Mouse (Mus musculus) CD8-positive naive resting alpha-beta T cell, adult 2 months (primary cell): ENCODE data around the gene Ntrk3.

Experiments
- DNase-seq, 2 experiments: peaks; one replicate each; pipeline ENCODE4 v3.0.0; 2022; ENCODE audit warnings: low read depth in 2 of 2, low spot score in 2 of 2

Gene Ntrk3

GRCm38 (mm10) chr7:78581341-78581740 lies 156.5 kb downstream of the Ntrk3 start:
- no peak for DNase-seq

DNA sequence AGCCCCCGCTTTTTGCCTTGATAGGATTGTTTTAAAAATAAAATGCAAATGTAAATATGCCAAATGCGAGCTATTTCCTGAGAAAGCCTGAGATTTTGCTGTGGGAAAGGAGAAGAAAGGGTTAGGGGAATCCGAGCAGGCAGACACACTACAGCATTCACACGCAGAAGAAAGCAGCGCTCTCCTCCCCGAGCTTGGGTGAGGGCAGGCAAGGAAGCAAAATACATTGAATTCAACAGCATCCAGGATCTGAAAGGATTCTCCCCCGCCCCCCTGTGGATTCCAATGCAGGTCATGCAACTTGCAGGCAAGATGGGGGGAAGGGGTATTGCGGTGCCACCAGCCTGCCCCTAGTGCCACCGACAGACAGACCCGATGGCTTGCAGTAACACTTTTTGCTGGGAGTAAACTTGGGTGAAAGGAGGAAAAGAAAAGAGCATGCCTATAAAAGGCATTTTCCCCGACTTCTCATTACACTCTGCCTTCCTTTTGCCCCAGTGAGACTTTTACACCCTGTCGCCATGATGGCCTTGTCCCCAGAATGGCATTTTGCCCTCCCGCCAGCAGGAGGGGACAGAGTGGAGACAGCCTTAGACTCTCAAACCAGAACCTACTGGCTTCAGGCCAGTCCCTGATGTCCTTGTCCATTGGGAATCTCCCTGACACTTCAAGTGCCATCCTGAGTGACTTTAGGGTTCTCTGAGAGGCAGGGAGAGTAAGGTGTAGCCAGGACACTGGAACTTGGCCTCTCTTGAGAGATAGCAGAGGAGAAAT lies 158.2 kb downstream of the Ntrk3 start:
- peak; percentile 32 to 35 for DNase-seq

DNA sequence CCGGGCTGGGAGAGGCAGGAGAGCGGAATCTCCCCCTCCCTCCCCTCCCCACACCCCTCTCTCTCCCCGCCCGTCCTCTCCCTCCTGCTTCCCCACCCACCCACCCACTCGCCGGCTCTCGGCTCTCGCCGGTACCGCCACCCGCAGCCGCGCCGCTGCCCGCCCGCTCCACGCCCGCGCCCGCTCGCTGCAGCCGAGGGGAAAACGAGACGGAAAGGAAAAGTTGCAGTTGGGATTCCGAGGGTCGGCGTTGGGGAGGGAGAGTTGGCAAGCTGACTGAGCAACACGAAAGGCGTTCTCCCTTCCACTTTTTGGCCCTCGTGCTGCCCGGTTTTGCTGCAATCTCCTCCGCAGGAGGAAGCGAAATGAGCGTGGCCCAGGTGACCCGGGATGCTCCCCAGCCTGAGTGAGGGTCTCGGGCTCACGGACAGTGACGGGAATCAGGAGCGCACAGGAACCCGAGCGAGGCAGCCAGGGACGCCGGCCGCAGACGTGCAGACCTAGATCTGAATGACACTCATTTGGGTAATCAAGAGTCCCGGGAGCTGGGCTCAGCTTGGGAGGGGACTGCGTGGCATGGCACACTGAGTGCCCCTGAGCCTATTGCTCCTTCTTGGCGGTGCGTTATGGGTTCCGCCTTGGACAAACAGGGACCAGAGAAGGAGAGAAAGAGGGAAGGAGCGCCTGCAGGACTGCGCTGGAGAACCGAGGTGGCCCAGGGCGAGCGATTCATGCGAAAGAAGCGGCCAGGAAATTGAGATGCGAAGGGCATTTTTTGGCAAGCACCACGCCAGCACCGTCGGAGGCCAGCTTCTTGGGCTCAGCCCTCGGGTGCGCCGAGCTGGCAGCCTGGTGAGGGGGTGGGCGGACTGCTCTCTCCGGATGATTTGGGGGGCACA lies 159.1 kb downstream of the Ntrk3 start:
- DNase-seq, result no peak

- no peak for DNase-seq
Observed at GRCm38 (mm10) chr7:78578111-78578460, 159.7 kb downstream of the Ntrk3 start.

GRCm38 (mm10) chr7:78577462-78578110 lies 160.2 kb downstream of the Ntrk3 start:
- DNase-seq, result no peak

DNA sequence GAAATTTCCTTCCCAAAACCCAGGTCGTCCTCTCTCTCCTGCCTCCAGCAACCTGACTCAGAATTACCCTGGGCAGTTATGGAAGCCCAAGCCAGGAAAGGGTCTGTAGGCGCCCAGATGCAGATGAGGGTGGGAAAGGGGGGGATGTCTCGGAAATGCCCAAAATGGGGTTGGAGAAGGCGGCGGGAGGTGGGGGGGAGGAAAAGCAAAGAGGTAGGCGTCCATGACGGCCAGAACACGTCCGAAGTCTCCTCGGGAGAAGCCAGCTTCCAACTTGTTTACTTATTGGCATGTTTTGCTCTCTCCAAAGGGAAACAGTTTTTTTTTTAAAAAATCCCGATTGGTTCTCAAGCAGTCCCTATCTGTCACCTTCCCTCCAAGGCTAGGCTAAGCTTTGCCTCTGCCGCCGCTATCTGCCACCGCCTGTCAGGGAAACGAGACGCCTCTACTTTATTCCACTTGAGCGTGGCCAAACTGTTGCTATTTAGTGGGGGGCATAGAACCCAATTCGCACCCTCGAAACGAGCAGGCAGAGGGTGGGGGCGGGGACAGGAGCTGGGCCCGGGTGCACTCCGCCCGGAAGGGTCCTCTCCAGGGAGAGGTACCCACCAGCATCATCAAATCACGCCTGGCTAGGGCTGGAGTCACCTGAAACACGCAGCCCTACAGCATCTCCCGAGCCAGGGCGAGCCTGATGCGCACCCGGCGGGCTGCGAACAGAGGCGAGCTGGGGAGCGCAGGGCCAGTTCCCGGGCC lies 160.9 kb downstream of the Ntrk3 start:
- DNase-seq, result no peak

DNA sequence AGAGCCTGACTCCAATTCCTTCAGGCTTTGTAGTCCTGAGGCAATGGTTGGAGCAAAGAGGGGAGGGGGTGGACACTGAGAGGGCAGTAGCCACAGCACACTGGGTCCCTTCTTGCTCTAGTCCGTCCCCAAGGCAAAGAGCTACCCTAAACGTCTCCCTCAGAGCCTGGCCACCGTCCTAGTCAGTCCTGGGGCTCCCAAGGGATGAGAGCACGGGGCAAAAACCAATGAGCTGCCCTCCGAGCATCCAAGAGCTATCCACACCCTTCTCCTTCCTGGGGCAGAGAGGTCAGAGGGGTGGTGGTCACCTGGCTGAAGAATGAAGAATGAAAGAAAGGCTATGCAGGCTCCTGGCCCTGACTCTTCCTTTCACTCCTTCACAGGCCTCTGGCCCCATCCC lies 161.6 kb downstream of the Ntrk3 start:
- no peak for DNase-seq

- no peak for DNase-seq
Observed at GRCm38 (mm10) chr7:78575556-78575955, 162.3 kb downstream of the Ntrk3 start.

DNA sequence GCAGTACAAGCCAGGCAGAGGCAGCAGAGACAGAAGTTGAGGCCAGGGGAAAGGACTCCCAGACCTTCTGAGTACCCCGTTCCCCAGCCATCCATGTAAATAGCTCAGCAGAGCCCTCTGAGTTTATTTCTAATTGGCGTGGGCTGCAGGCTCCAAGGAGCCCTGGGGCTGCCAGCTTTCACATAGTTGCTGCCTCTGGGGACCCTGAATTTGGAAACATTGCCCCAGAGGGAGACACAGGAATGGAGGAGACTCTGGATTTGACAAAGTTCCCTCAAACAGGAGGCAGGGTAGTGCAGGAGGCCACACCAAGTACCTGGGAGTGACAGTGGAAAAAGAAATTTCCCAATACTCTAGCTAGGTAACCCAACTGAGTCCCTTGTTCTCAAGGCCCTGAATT lies 166.6 kb downstream of the Ntrk3 start:
- DNase-seq, result no peak

DNA sequence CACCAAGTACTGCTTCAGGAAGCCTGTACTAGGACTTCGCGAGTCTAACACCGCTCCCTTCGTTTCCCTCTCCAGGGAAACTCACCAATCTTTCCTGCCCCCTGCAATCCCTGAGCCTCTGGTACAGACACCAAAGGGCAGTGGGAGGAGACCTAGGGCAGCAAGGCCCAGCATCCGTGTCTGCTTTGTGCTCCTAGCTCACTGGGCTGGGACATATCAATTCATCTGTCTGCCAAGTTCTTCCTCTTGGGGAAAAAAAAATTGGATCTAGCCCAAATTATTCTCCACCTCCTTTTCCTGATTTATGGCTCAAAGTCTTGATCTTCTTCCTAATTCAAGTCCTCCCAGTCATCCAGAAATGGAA lies 168.6 kb downstream of the Ntrk3 start:
- DNase-seq, result no peak

DNA sequence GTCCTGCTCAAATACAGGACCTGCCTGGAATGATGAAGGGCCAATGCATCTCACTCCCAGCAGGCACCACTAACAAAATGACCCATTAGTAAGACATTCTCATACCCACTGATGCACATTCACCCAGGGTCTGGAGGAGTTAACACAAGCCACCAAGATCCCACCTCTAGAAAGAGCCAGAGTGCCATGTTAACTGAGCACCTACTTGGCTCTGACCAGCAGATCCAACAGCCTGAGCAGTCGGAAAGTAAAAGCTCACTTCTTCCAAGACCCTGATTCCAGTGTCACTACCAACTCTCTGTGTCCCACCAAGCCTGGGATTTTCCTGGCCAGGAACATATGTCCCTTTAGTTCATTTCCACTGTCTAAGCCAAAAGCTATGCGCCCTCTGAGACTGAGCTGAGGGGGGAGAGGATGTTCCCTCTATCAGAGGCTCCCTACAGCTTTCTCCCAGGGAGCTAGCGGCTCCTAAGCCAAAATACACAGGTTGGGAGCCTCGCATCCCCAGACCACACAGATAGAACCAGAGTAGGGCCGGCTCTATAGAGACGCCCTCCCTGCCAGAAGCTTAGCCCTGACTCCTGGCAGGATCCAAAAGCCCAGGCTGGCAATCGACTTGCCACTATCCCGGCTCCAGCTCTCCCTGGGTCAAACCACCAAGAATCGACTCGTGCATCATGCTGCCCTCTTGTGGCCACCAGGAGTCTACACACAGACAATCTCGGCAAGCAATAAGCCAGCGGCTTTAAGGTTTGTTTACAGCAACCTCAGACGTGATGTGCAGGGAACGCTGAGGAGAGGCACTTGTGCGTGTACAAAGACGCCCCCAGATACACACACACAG lies 169.2 kb downstream of the Ntrk3 start:
- peak; percentile 24 to 28 for DNase-seq

- DNase-seq, result peak; percentile 35 to 44
Observed at GRCm38 (mm10) chr7:78566617-78567016, 171.2 kb downstream of the Ntrk3 start.

- DNase-seq, result no peak
Observed at GRCm38 (mm10) chr7:78565386-78565785, 172.4 kb downstream of the Ntrk3 start.

- no peak for DNase-seq
Observed at GRCm38 (mm10) chr7:78558503-78558902, 179.3 kb downstream of the Ntrk3 start.

DNA sequence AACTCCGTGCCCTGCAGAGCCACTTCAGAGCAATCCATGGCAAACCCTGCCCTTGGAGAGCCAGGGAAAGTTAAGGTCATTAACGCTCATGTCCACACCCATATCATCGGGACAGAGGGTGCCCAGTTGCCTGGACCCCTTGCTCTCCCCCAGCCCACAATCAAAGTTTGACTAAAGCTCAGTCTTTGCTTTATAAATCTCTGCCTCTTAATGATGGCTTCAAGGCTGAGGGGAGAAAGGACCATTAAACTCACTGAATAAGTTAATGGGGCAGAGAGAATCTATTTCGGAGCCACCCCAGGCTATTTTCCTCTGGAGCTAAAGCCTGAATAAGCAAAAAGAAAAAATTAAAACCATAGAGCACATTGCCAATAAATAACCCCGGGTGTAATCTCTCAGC lies 182.3 kb downstream of the Ntrk3 start:
- DNase-seq, result no peak

DNA sequence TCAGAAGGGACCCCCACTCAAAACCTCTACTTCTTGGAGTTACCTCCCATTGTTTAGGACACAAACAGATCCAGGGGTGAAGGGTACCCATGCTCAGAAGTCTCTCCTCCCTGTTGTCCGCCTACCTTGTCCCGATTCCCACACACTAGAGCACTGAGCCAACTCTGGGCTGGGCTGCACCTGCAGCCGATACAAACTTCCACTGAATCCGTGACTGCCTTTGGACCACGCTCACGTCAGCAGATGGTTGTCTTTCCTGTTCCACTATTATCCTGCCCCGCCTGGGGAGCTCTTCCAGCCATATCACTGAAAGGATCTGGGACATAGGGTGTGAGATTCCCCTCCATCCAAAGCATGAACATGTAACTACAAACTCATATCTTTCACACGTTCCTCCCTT lies 188.4 kb downstream of the Ntrk3 start:
- DNase-seq, result no peak

GRCm38 (mm10) chr7:78548721-78549120 lies 189.1 kb downstream of the Ntrk3 start:
- no peak for DNase-seq

DNA sequence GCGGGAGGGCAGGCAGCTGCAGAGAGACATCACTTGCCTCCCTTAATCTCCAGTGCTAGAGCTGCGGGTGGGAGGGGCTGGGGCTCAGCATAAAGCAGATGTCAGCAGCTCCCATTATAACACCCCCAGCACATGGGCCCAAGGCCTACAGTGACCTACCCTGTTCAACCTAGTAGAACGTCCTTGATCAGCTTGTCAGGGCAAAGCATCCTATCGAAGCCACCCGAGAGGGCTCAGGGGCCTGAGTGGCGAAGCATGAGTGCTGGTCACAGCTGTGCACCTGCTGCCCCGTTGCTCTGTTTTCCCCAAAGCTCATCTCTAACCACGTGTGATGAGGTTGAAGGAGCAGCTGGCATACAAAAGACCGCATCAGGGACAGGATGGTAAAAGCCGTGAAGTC lies 191.3 kb downstream of the Ntrk3 start:
- DNase-seq, result no peak

- DNase-seq, result no peak
Observed at GRCm38 (mm10) chr7:78542468-78542867, 195.3 kb downstream of the Ntrk3 start.

DNA sequence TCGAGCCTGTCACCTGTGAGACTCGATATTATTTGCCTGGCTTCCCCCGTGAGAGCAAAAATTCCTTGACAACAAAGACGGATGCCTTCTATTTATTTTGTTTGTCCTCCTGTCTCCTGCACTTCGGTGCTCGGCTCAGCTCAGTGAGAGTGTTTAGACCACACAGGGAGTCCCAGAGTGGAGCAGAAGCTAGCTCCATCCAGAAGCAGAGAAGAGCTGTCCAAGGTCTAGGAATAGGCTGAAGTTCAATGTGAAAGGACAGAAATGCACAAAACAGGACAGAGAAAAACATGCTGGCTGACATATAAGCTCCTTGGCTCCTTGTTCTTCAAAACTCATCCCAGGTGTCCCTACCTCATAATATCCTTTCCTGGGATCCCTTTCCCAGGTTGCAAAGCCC lies 207.5 kb downstream of the Ntrk3 start:
- DNase-seq, result no peak
